Mouse (Mus musculus): ENCODE measurements around the gene Prrt3. TPM values are rescaled to one million over a fixed set of nuclear protein-coding genes. Genes with fewer than 3 reads are reported as not detected.

Prrt3 gene
- under 1 TPM; 0.13 to 0.15 TPM for total RNA-seq (2021)
- long read RNA-seq, experiment 1, result 0 reads
- long read RNA-seq, experiment 2, partial matches to known transcripts, result 0 of 1 reads
- long read RNA-seq, experiment 2, other reads (novel, unspliced or antisense), result 1 of 1 reads

DNA sequence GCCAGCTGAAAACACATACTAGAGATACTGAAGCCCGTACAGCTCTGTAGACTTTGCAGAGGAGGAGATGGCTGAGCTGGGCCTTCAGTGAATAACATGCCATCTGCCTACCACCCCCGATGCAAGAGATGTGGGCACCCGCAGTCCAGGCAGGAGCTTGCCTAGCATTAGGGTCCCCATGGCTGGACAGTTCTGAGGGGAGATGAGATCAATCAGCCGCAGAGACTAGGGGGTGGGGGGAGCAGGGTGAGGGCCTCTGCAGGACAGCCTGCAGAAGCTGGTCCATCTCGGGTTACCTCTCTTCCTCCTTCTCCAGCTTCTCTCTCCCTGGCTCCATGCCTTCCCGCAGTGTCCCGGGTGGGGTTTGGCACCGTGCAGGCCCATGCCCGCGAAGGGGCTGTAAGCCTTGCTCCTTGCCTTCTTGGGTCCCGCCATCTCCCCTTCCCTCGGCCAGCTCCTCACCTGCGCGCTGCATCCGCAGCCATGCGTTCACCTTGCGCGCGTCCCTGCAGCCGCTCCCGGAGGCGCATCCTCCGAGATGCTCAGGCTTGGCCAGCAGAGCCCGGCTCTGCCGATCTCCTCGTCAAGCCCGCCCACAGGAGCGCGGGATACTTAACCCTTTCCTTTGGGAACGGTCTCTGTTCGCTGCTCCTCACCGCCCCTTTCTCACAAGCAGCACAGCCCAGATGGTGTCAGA lies at the start of gene Prrt3:
Prrt3 (minus strand) TSS at position 544 of the 697 bp plus-strand sequence.
- DNase-seq (ENCODE audit: low spot score in 2 of 2), result no peak

DNA sequence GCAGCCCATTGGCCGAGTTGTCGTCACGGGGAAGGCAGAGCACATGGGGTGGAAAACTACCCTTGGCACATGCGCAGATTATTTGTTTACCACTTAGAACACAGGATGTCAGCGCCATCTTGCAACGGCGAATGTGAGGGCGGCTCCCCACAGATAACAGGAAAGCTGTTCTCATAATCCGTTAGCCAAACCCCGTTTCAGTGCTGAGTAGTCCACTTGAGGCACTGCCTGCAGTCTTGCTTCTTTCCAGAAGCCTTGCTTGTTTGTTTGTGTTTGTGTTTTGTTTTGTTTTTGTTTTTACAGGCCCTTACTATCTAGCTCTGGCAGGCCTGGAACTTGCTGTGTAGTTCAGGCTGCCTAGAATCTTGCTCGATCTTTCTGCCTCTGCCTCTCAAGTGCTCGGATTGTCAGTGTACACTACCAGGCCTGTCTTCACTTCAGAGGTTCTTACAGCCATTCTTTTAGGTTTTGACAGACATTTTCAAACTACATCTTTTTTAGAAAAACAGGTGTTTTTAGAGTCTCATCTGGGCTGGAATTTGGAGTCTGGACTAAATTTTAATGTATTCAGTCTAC lies 42.3 kb upstream of the Prrt3 start:
- no peak for DNase-seq (ENCODE audit: low spot score in 2 of 2)

GRCm38 (mm10) chr6:113541610-113542009 lies 39.9 kb upstream of the Prrt3 start:
- no peak for DNase-seq (ENCODE audit: low spot score in 2 of 2)

- no peak for DNase-seq (ENCODE audit: low spot score in 2 of 2)
Observed at GRCm38 (mm10) chr6:113534886-113535285, 33.2 kb upstream of the Prrt3 start.

GRCm38 (mm10) chr6:113531840-113532404 lies 30.2 kb upstream of the Prrt3 start:
- no peak for DNase-seq (ENCODE audit: low spot score in 2 of 2)

- peak; percentile 91 to 93 for DNase-seq (ENCODE audit: low spot score in 2 of 2)
Observed at GRCm38 (mm10) chr6:113530932-113531839, 29.5 kb upstream of the Prrt3 start, which contains the start of the genes Emc3 and Fancd2. TSS of gene Emc3 (minus strand) at chr6:113531652. TSS of gene Fancd2 (plus strand) at chr6:113531682.

DNA sequence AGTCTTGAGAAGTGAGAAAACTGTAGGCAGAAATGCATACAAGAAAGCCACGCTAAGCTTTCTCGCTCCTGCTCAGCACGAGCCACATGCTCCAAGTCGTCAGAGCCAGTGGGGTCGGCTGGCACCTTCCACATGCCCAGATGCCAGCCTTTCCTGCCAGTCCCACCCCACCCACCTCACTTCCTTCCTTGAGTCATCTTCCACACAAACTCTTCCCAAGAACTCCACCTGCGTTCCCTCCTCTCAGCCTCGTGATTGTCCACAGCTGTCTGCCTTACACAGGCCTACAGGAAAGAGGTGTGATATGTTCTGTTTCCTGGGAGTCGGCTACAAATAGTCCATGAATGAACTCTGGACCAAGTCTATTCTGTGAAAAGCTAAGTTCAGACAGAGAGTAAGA lies 21.7 kb upstream of the Prrt3 start:
- DNase-seq (ENCODE audit: low spot score in 2 of 2), result no peak

- DNase-seq (ENCODE audit: low spot score in 2 of 2), result no peak
Observed at GRCm38 (mm10) chr6:113522310-113522709, 20.6 kb upstream of the Prrt3 start.

- DNase-seq (ENCODE audit: low spot score in 2 of 2), result no peak
Observed at GRCm38 (mm10) chr6:113517434-113518080, 15.8 kb upstream of the Prrt3 start.

GRCm38 (mm10) chr6:113514600-113514999 lies 12.9 kb upstream of the Prrt3 start:
- DNase-seq (ENCODE audit: low spot score in 2 of 2), result no peak

GRCm38 (mm10) chr6:113513944-113514343 lies 12.2 kb upstream of the Prrt3 start:
- DNase-seq (ENCODE audit: low spot score in 2 of 2), result no peak

DNA sequence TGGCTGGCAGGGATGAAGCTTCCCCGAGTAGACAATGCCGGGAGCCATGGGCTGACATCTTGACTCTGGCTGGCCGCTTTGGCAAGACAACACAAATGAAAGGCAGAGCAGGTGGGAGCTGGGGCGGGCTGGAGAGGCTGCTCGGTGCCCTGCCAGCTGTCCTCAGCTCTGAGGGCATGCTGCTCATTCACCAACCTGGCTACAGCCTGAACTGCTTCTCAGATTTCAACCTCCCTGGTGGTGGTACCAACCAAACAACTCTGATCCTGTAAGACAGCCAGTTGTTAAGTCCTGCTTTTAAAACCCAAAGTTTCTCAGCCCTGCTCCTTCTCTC lies 7.2 kb upstream of the Prrt3 start:
- no peak for DNase-seq (ENCODE audit: low spot score in 2 of 2)

GRCm38 (mm10) chr6:113508272-113508946 lies 6.7 kb upstream of the Prrt3 start:
- DNase-seq (ENCODE audit: low spot score in 2 of 2), result peak in 1 of 2 experiments; percentile 51

GRCm38 (mm10) chr6:113507130-113507529 lies 5.4 kb upstream of the Prrt3 start:
- DNase-seq (ENCODE audit: low spot score in 2 of 2), result no peak

- no peak for DNase-seq (ENCODE audit: low spot score in 2 of 2)
Observed at GRCm38 (mm10) chr6:113505689-113506088, 4.0 kb upstream of the Prrt3 start.

GRCm38 (mm10) chr6:113502801-113503200 lies 1.1 kb upstream of the Prrt3 start:
- no peak for DNase-seq (ENCODE audit: low spot score in 2 of 2)

DNA sequence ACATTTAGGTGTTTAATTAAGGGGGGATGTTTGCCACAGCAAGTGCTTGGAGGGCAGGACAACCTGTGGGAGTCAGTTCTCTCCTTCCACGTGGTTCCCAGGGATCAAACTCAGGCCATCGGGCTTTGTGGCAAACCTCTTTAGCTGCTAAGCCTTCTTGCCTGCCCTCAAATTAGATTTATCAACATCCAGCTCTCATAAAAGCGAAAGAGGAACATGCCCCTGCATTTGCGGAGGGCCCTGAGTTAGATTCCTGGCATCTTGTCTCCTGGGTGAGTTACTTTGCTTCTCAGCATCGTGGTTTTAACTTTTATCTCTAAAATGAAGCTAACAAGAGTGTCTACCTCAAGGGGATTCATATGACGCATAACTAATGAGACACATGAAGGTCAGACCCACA lies 2.4 kb downstream of the Prrt3 start:
- DNase-seq (ENCODE audit: low spot score in 2 of 2), result no peak

GRCm38 (mm10) chr6:113495071-113495675 lies 6.6 kb downstream of the Prrt3 start:
- DNase-seq (ENCODE audit: low spot score in 2 of 2), result no peak

DNA sequence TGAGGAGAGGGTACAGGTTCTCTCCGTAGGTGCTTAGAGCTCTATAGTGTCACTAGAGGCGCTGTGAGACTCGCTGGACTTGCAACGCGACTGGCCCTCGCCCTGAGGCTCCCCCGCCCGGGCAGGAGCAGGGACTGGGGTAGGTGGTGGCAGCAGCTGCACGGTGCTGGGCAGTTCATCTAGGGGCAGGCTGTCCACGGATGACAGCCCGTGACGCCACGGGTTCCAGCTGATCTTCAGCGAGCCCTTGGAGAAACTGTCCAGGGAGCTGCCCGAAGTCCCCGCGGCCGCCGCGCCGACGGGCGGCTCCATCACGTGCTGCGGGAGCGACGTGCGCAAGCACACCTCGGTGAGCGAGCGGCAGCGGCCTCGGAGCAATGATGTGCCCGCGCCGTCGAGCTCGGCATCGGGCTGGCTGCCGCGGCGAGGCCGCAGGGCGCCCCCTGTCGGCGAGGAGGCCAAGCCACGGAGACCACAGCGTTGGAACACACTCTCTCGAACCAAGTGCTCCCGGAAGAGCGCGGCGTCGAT lies 7.4 kb downstream of the Prrt3 start:
- peak; percentile 72 to 83 for DNase-seq (ENCODE audit: low spot score in 2 of 2)

All from gastrocnemius, postnatal 4 days (tissue).